Mouse (Mus musculus) adrenal gland, postnatal 25 days (tissue): ENCODE measurements around the gene Bud31. TPM values are rescaled to one million over a fixed set of nuclear protein-coding genes. Genes with fewer than 3 reads are reported as not detected.
A peak's percentile ranks its signal among the peaks of the same experiment; 100 is the strongest.
"Not testable (repeated sequence)": the region's sequence is repeated elsewhere in the genome, so short reads cannot be mapped to it uniquely, and the experiment has no call there.

Experiments
- DNase-seq: peaks from one replicate; pipeline ENCODE4 v3.0.0; 2021; ENCODE audit warnings: mixed read lengths
- total RNA-seq: library from RNA; stranded (reverse); gene quantifications from 2 replicates; pipeline ENCODE4 v1.2.3, GENCODE M21; 2021

Bud31 gene
- total RNA-seq, 1 experiment from 2014 or later: 113 TPM

DNA sequence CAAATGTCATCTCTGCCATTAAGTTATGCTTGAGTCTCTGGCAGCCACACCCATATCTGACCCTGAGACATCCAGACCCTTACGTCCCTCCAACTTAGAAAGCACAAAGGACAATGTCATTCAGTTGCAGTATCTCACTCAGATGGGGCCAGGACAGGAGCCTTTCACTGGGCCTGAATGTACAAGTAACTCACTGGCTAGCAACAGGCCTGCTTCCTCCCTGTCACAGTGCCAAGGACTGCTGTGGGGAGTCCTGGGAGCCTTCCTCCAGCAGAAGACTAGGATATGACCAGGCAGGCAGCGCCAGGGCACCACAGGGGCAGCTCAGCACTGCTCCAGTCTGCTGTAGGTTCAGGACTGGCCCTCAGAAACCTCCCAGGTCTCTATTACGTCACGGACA, 11.0 kb upstream of the Bud31 start:
- peak; percentile 59 for DNase-seq

DNA sequence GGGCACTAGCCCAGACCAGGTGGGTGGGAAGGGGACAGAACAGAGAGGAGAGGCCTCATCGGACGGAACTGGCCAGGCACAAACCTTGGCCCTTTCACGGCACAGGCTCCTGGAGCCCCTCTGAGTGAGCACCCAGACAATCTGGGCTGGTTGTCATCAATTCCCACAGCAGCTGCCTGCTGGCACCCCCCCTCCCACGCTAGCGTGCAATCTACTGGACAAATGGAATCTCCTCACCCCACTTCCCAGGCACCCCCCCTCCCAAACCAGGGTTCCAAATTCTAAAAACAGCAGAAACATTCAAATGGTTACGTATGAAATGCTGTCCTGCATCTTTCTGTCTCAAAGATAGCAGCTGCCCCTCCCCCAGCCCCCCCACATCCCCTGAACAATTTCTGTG, 10.4 kb upstream of the Bud31 start:
- not testable (repeated sequence) for DNase-seq

DNA sequence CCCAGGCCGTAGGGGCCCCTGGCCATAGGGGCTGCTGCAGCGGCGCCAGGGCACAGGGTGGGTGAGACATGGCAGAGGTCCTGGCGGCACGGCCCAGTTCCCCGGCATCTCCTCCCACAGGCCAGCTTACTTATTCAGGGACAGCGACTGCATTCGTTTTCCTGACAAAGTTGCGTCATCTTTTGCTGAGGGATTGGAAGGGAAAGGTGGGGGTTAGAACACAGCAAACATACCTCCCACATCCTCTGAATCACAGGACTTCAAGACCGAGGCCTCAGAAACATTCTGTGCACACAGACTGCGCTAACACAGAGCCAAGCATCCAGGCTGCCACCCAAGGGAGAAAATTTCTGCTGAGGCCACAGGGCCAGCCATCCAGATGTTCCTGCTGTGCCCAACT, 10.0 kb upstream of the Bud31 start:
- peak; percentile 30 for DNase-seq

DNA sequence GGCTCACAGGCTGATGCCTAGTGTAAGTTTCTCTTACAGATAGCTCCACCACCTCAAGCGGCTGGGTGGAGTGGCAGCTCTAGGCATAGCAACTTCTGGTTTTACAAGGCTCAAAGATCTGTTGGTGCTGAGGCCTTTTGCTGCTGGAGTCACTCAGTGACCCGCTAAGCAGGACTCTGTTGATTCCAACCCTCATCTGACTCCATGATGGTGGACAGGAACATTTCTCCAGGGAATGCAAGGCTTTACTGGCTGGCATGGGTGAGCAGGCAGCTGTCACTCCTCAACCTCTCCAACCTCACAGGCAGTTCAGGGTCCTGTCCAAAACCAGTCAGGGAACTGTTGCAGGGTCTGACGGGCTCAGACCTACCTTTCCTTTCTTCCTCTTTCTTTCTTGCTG, 9.2 kb upstream of the Bud31 start:
- DNase-seq: no peak

DNA sequence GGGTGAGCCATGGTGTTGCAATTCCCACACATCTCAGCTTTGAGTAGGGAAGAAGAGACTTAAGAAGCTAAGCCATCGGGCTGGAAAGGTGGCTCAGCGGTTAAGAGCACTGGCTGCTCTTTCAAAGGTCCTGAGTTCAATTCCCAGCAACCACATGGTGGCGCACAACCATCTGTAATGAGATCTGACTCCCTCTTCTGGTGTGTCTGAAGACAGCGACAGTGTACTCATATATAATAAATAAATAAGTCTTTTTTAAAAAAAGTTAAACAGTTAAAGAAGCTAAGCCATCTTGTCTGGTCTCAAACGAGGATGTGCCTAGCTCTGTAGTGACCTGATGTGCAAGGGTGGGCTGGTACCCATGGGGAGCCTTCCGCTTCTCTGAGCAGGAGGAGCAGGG, 6.9 kb upstream of the Bud31 start:
- not testable (repeated sequence) for DNase-seq

- no peak for DNase-seq
Measured at GRCm38 (mm10) chr5:145138836-145139235, 1.3 kb upstream of the Bud31 start.

- DNase-seq: no peak
Measured at GRCm38 (mm10) chr5:145140611-145141010, 449 bp downstream of the Bud31 start.

GRCm38 (mm10) chr5:145147748-145148147, 7.6 kb downstream of the Bud31 start:
- DNase-seq: no peak

- no peak for DNase-seq
Measured at GRCm38 (mm10) chr5:145149294-145149693, 9.1 kb downstream of the Bud31 start.

- DNase-seq: no peak
Measured at GRCm38 (mm10) chr5:145152690-145153089, 12.5 kb downstream of the Bud31 start.

DNA sequence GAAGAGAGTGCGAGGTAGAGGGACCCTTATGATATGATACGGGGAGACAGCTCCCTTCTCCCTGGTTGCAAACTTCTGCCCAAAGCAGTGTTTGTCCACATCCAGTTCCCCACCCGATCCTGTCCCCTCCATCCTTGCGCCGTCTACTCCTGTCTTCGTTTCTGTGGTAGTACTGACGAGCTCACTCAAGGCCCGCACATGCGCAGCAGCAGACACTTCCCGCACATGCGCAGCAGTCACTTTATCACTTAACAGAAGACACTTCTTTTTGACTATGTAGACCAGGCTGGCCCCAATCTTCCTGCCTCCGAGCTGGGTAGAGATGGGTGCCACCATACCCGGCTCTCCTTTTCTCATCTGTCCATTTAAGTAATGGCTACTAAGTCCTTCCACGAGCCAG, 21.2 kb downstream of the Bud31 start:
- no peak for DNase-seq

GRCm38 (mm10) chr5:145164710-145165109, 24.5 kb downstream of the Bud31 start:
- DNase-seq: peak; percentile 20

GRCm38 (mm10) chr5:145165184-145165583, 25.0 kb downstream of the Bud31 start:
- peak; percentile 5 for DNase-seq

- peak; percentile 98 for DNase-seq
Measured at GRCm38 (mm10) chr5:145166536-145167305, 26.6 kb downstream of the Bud31 start, which contains the start of the genes Ptcd1 and Cpsf4. Gene Ptcd1 (minus strand): TSS chr5:145167108. Gene Cpsf4 (plus strand): TSS chr5:145167213.

GRCm38 (mm10) chr5:145167306-145167661, 27.1 kb downstream of the Bud31 start:
- no peak for DNase-seq

DNA sequence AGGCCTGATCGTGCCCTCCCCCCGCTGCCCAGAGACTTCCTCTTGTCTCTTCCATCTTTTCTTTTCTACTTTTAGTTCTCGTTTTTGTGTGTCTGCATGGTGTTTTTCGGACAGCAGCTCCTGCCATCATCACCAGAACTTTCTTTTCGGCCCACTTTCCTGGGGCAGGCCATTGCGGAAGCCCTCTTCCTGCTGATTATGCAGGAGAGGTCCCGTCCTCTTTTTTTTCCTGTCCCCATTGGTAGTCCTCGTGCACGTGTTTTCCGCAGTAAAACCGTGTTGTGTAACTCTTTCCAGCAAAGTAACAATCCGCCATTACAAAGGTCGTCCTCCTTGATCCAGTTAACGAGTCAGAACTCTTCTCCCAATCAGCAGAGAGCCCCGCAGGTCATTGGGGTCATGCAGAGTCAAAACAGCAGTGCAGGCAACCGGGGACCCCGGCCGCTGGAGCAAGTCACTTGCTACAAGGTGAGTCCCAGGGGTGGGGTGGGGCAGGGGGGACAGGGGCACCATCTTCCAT, 38.4 kb downstream of the Bud31 start:
- DNase-seq: no peak

GRCm38 (mm10) chr5:145185244-145185643, 45.1 kb downstream of the Bud31 start:
- DNase-seq: no peak

DNA sequence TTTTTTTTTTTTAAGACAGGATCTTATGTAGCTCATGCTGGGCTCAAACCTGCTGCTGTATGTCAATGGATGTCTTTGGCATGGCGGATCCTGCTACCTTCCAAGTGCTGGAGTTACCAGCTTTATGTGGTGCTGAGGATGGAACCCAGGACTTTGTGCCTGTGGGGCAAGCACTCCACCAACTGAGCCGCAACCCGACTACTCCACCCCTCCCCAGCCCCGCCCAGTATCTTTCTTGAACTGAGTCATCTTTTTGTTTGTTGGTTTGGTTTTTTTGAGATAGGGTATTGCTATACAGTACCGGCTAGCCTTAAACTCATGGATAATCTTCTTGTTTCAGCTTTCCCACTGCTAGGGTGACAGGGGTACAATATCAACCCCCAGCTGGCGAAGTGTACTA, 49.3 kb downstream of the Bud31 start:
- DNase-seq: no peak

GRCm38 (mm10) chr5:145190373-145190772, 50.2 kb downstream of the Bud31 start:
- no peak for DNase-seq

DNA sequence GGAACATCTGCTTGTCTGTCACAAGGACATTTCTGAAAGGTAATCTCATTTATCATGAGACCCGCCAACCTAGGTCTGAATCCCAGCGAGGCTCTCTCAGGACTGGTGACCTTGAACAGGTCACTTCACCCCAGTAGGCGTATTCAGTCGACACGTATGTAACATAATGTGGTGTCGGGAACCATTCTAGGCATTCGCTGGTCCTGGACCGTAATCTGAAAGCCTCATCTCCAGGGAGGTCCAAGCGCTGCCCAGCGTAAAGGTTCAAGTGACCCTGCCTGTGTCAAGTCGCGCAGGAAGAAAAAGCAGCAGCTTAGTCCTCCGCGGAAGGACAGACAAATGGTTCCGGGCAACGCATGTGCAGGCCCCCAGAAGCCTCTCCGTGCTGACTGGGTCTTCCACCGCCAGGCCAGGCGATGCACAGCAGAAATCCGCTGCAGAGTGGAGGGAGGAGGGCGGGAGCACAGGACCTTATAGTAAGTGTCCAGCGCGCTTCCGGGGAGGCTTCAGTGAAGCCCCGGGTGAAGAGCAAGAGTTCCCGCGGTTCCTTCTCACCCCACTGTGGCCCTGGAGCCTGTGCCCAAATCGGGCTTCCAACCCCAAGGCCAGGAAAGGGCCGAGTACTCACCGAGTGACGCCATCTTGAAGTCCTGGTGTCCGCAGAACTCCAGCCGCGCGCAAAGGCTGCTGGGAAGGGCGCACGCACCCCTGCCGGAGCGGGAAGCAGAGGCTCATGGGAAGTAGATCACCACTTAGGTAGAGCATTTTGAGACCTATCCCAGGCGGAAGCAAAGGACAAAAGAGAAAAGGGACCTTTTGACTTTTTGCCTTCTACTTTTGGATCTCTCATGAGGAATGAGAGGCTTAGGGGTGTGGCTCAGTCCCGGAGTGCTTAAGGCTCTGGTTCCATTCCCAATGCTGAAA, 51.0 kb downstream of the Bud31 start:
- DNase-seq: peak; percentile 89

DNA sequence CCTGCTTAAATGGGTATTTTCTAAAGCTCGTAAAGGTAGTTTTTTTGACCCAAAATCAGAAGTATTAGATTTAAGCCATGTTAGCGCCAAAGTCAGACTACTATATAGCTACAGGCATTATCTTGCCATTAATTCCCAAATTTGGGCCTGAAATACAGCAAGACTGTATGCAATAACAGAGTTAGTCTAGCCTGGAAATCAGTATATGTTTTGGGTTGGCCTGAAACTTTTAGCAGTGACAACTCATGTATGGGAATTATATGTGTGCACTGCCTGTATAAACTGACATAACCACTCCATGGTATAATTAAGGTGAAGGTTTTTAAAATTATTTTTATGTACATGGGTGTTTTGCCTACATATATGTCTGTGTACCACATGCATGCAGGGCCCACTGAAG, 51.8 kb downstream of the Bud31 start, which contains the start of gene Atp5j2:
Atp5j2 (minus strand) TSS at position 101 of the 400 bp plus-strand sequence.
- DNase-seq: no peak
